Mouse (Mus musculus) testis, adult 2 months (tissue): Measurements from ENCODE around the gene Srsf11.

Experiments used
- CTCF ChIP-seq: fragments of 200-500 bp; IDR thresholded peaks from 2 replicates; pipeline ENCODE4 v1.5.1; 2012; ENCODE audit warnings: low read depth, mild to moderate bottlenecking, inconsistent platforms, low read length, moderate library complexity; ENCODE audit not compliant: control insufficient read depth, insufficient read depth, insufficient replicate concordance
- POLR2A ChIP-seq: fragments of 200-500 bp; IDR thresholded peaks from 2 replicates; pipeline ENCODE4 v1.6.1; 2012; ENCODE audit warnings: low read depth, mild to moderate bottlenecking, inconsistent platforms, low read length, moderate library complexity; ENCODE audit not compliant: control insufficient read depth

- TF ChIP-seq CTCF, result no peak
- no peak for TF ChIP-seq POLR2A
Observed at GRCm38 (mm10) chr3:158077380-158077772, 40.9 kb upstream of the Srsf11 start.
